Mouse (Mus musculus) adrenal gland, adult 8-10 months (tissue): ENCODE results near the gene Zdhhc4. TPM values are rescaled to one million over a fixed set of nuclear protein-coding genes. Genes with fewer than 3 reads are reported as not detected.

Experiments used
- DNase-seq: peaks from one replicate; pipeline ENCODE4 v3.0.0; 2022
- total RNA-seq, 4 experiments: library from RNA; stranded (reverse); gene quantifications; 2 replicates each; pipeline ENCODE4 v1.2.4; 2022

The Zdhhc4 gene
- total RNA-seq, result 10 to 100 TPM; 60.3 to 74.8 (median 66.3) TPM

GRCm38 (mm10) chr5:143328690-143329495 lies at the start of gene Zdhhc4:
Gene Zdhhc4 (minus strand): TSS chr5:143329256.
- DNase-seq, result peak; percentile 81

GRCm38 (mm10) chr5:143376156-143376555 lies 47.1 kb upstream of the Zdhhc4 start:
- DNase-seq, result no peak

GRCm38 (mm10) chr5:143375242-143375641 lies 46.2 kb upstream of the Zdhhc4 start:
- peak; percentile 31 for DNase-seq

- DNase-seq, result no peak
Observed at GRCm38 (mm10) chr5:143372818-143373217, 43.8 kb upstream of the Zdhhc4 start.

GRCm38 (mm10) chr5:143371146-143371510 lies 42.1 kb upstream of the Zdhhc4 start:
- DNase-seq, result no peak

GRCm38 (mm10) chr5:143370416-143371145 lies 41.5 kb upstream of the Zdhhc4 start:
- DNase-seq, result no peak

- DNase-seq, result no peak
Observed at GRCm38 (mm10) chr5:143369611-143370255, 40.7 kb upstream of the Zdhhc4 start.

- DNase-seq, result no peak
Observed at GRCm38 (mm10) chr5:143367931-143368330, 38.9 kb upstream of the Zdhhc4 start.

GRCm38 (mm10) chr5:143363678-143364615 lies 34.9 kb upstream of the Zdhhc4 start:
- DNase-seq, result no peak

GRCm38 (mm10) chr5:143361428-143361827 lies 32.4 kb upstream of the Zdhhc4 start:
- DNase-seq, result no peak

- no peak for DNase-seq
Observed at GRCm38 (mm10) chr5:143360000-143360399, 30.9 kb upstream of the Zdhhc4 start.

- DNase-seq, result no peak
Observed at GRCm38 (mm10) chr5:143359263-143359662, 30.2 kb upstream of the Zdhhc4 start.

GRCm38 (mm10) chr5:143357564-143357963 lies 28.5 kb upstream of the Zdhhc4 start:
- no peak for DNase-seq

GRCm38 (mm10) chr5:143356686-143357388 lies 27.8 kb upstream of the Zdhhc4 start, which contains the start of gene Grid2ip:
Gene Grid2ip (plus strand): TSS chr5:143357338.
- no peak for DNase-seq

- no peak for DNase-seq
Observed at GRCm38 (mm10) chr5:143356017-143356416, 27.0 kb upstream of the Zdhhc4 start.

- DNase-seq, result no peak
Observed at GRCm38 (mm10) chr5:143346367-143346766, 17.3 kb upstream of the Zdhhc4 start.

GRCm38 (mm10) chr5:143339603-143340002 lies 10.5 kb upstream of the Zdhhc4 start:
- DNase-seq, result no peak

- DNase-seq, result no peak
Observed at GRCm38 (mm10) chr5:143336559-143336958, 7.5 kb upstream of the Zdhhc4 start.

- no peak for DNase-seq
Observed at GRCm38 (mm10) chr5:143335089-143335460, 6.0 kb upstream of the Zdhhc4 start.

GRCm38 (mm10) chr5:143334418-143335088 lies 5.5 kb upstream of the Zdhhc4 start:
- DNase-seq, result no peak

GRCm38 (mm10) chr5:143333872-143334271 lies 4.8 kb upstream of the Zdhhc4 start:
- DNase-seq, result peak; percentile 50
